In the genomic region with DNA sequence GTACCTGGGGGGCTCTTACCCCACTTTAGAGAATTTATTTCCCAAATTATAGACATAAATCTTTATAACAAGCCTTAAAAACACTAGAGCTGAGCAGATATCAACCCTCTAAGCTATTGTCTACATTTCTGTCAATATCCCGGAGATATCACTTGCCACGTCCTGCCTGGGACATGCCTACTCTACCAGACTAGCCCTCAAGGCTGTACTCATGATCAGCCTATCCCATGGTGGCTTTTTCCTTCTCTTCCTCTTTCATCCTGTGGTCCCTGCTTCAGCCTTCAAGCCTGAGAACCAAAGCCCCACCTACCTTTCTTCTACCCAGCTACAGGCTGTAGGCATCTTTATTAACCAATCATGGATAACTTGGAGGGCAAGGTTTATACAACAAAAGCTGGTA, we compare ENCODE assay signal across 30 mouse cellular contexts. TPM values are rescaled to one million over a fixed set of nuclear protein-coding genes. Genes with fewer than 3 reads are reported as not detected.
DNase-seq lines count a peak whose midpoint lies in the region; ATAC-seq and TF ChIP-seq lines count a peak whose summit lies in the region.
"Had no signal": no experiment of that assay in that cellular context is flagged by ENCODE, and none has a peak within 500 bp of the region (broad histone marks: within the 10 kb centered on the region; RNA-seq: fewer than 3 reads in every experiment).

No protein-coding gene starts in this region.

- 0 out of 2 replicates have a peak overlapping the region, but pooled peaks have one; percentile 30 for H3K27ac ChIP-seq in neural tube, embryonic 15.5 days (replicated peaks)
- H3K27ac ChIP-seq: embryonic facial prominence, embryonic 15.5 days; forebrain, embryonic 10.5 days had no signal

- no peak overlapping the region for H3K9ac ChIP-seq in neural tube, embryonic 15.5 days (replicated peaks)
- H3K9ac ChIP-seq: embryonic facial prominence, embryonic 13.5 days; embryonic facial prominence, embryonic 15.5 days; forebrain, embryonic 12.5 days had no signal

- no peaks in the 10 kb centered on the region for H3K4me1 ChIP-seq in neural tube, embryonic 15.5 days
- peaks cover 47% of the 10 kb centered on the region for H3K4me1 ChIP-seq in G1E (ENCODE audit: insufficient read depth, low read depth, low read length)
- H3K4me1 ChIP-seq: embryonic facial prominence, embryonic 15.5 days; forebrain, embryonic 12.5 days had no signal

- H3K4me3 ChIP-seq in neural tube, embryonic 15.5 days (replicated peaks) = no peak overlapping the region
- no peak overlapping the region for H3K4me3 ChIP-seq in G1E (ENCODE audit: low read depth, low read length)
- H3K4me3 ChIP-seq: embryonic facial prominence, embryonic 13.5 days; embryonic facial prominence, embryonic 15.5 days; erythroblast, embryonic 14.5 days; forebrain, embryonic 10.5 days; forebrain, embryonic 12.5 days had no signal

- H3K27me3 ChIP-seq in neural tube, embryonic 15.5 days (replicated peaks) = no peaks in the 10 kb centered on the region
- peaks cover 27% of the 10 kb centered on the region for H3K27me3 ChIP-seq in G1E (ENCODE audit: insufficient read depth, low read length)
- H3K27me3 ChIP-seq: CH12.LX; embryonic facial prominence, embryonic 13.5 days; embryonic facial prominence, embryonic 15.5 days; forebrain, embryonic 12.5 days had no signal

- ATAC-seq in neural tube, embryonic 15.5 days (ENCODE audit: low FRiP score) = no peak
- ATAC-seq in G1E (ENCODE audit: extremely low read depth, insufficient number of reproducible peaks, low FRiP score, poor library complexity, severe bottlenecking) = 0 out of 2 replicates have a peak, but pooled peaks have one; percentile 37
- ATAC-seq: CD4-positive, CD25-positive, alpha-beta regulatory T cell, adult 4 months; forebrain, embryonic 14.5 days; forebrain, embryonic 16.5 days had no signal

- no peak for TF ChIP-seq CTCF in G1E (IDR thresholded peaks at IDR 0.05; ENCODE audit: low read depth, low read length)

- no peaks in the 10 kb centered on the region for H3K9me3 ChIP-seq in neural tube, embryonic 15.5 days (replicated peaks)
- H3K9me3 ChIP-seq in G1E (replicated peaks) = 0 out of 2 replicates have a peak, but pooled peaks cover 3% of the 10 kb centered on the region
- H3K9me3 ChIP-seq: embryonic facial prominence, embryonic 13.5 days; embryonic facial prominence, embryonic 15.5 days; forebrain, embryonic 10.5 days; forebrain, embryonic 12.5 days had no signal

- DNase-seq in neural tube, embryonic 10.5 days (ENCODE audit: extremely low spot score, low spot score) = no peak
- DNase-seq in G1E (ENCODE audit: low spot score) (peak; percentile 59), MEL-GATA-1-ER (ENCODE audit: extremely low read depth, low read depth) (peak; percentile 67)
- no peak for DNase-seq in left cerebral cortex, postnatal 4 days
- DNase-seq in layer of hippocampus, postnatal 10 days (ENCODE audit: low spot score in 2 of 2) = no peak
- DNase-seq: adrenal gland, adult 2 months; adrenal gland, postnatal 10 days; adrenal gland, postnatal 25 days; B cell, adult 2 months; cerebellum, adult 11 months; cerebellum, adult 18-20 months; cerebellum, adult 8-10 months; cerebellum, adult 9-11 months; cerebellum, postnatal 14 days; cerebellum, postnatal 36 days; embryo, embryonic 11 days had no signal

- WGBS in neural tube, embryonic 15.5 days = 84% methylated on average over 2 of the region's 2 CpGs

- intact Hi-C loops in left cerebral cortex, postnatal 4 days (cut with DNase I) = no loop called here

- no peak overlapping the region for H3K4me2 ChIP-seq in neural tube, embryonic 15.5 days
- H3K4me2 ChIP-seq: embryonic facial prominence, embryonic 13.5 days; embryonic facial prominence, embryonic 15.5 days; forebrain, embryonic 12.5 days had no signal

- H3K36me3 ChIP-seq in neural tube, embryonic 15.5 days = peaks cover 43% of the 10 kb centered on the region
- H3K36me3 ChIP-seq in G1E (replicated peaks) = peaks cover 26% of the 10 kb centered on the region

RNA-seq across cellular contexts. Expression of gene Psmb11, which starts 8.6 kb away (rescaled TPM):
- polyA plus RNA-seq in neural tube, embryonic 15.5 days (2015; fragmentation: Nextera tagmentation; extraction: Ambion mirVana) = 0.04 and 27.8 TPM in 2 replicates
- total RNA-seq in G1E (2014; fragmentation: Nextera tagmentation) (not detected in 2 replicates), G1E (2017) (0.11 and 0.12 TPM in 2 replicates)
- not detected in 2 replicates for polyA plus RNA-seq in G1E (2012)
- not detected for total RNA-seq in left cerebral cortex, postnatal 4 days (2021)
- under 1 TPM; 0.21 to 0.25 TPM for total RNA-seq in layer of hippocampus, postnatal 10 days (2021)
- total RNA-seq: adrenal gland, adult 2 months; adrenal gland, postnatal 10 days; adrenal gland, postnatal 25 days; adrenal gland, postnatal 4 days; CH12.LX; common myeloid progenitor, adult 5-6 weeks had no signal
- polyA plus RNA-seq: adrenal gland, adult 2 months; CD4-positive, CD25-positive, alpha-beta regulatory T cell, adult 4 months; embryonic facial prominence, embryonic 11.5 days; embryonic facial prominence, embryonic 13.5 days; embryonic facial prominence, embryonic 15.5 days; erythroblast, embryonic 14.5 days; forebrain, embryonic 14.5 days; forebrain, embryonic 16.5 days had no signal

RNA-seq across cellular contexts. Expression of gene Gm17606, which starts 11.0 kb away (rescaled TPM):
- polyA plus RNA-seq in neural tube, embryonic 15.5 days (2015; fragmentation: Nextera tagmentation; extraction: Ambion mirVana) = not detected in 2 replicates
- total RNA-seq in G1E (2014; fragmentation: Nextera tagmentation) = not detected in 2 replicates
- not detected in 2 replicates for total RNA-seq in G1E (2017)
- polyA plus RNA-seq in G1E (2012) = not detected in 2 replicates
- not detected for total RNA-seq in left cerebral cortex, postnatal 4 days (2021)
- total RNA-seq in layer of hippocampus, postnatal 10 days (2021) = not detected
- total RNA-seq: adrenal gland, adult 2 months; adrenal gland, postnatal 10 days; adrenal gland, postnatal 25 days; adrenal gland, postnatal 4 days; CH12.LX; common myeloid progenitor, adult 5-6 weeks had no signal
- polyA plus RNA-seq: adrenal gland, adult 2 months; brain, embryonic 14.5 days; CD4-positive, CD25-positive, alpha-beta regulatory T cell, adult 4 months; embryonic facial prominence, embryonic 11.5 days; embryonic facial prominence, embryonic 13.5 days; embryonic facial prominence, embryonic 15.5 days; erythroblast, embryonic 14.5 days; forebrain, embryonic 10.5 days; forebrain, embryonic 12.5 days; forebrain, embryonic 14.5 days had no signal

RNA-seq across cellular contexts. Expression of gene Cdh24, which starts 11.4 kb away (rescaled TPM):
- 13.2 and 14.0 TPM in 2 replicates for polyA plus RNA-seq in neural tube, embryonic 15.5 days (2015; fragmentation: Nextera tagmentation; extraction: Ambion mirVana)
- 0.68 and 0.73 TPM in 2 replicates for total RNA-seq in G1E (2014; fragmentation: Nextera tagmentation)
- total RNA-seq in G1E (2017) = 0.11 and 0.35 TPM in 2 replicates
- polyA plus RNA-seq in G1E (2012) = 1.5 and 1.8 TPM in 2 replicates
- 10 to 100 TPM; 17.2 to 20.7 TPM for total RNA-seq in left cerebral cortex, postnatal 4 days (2021)
- 10 to 100 TPM; 14.7 to 17.2 TPM for total RNA-seq in layer of hippocampus, postnatal 10 days (2021)

RNA-seq across cellular contexts. Expression of gene Psmb5, which starts 12.0 kb away (rescaled TPM):
- 446 and 448 TPM in 2 replicates for polyA plus RNA-seq in neural tube, embryonic 15.5 days (2015; fragmentation: Nextera tagmentation; extraction: Ambion mirVana)
- total RNA-seq in G1E (2014; fragmentation: Nextera tagmentation) (26.5 and 32.1 TPM in 2 replicates), G1E (2017) (50.8 and 56.8 TPM in 2 replicates)
- polyA plus RNA-seq in G1E (2012) = 149 and 159 TPM in 2 replicates
- 100 to 1,000 TPM; 182 to 197 TPM for total RNA-seq in left cerebral cortex, postnatal 4 days (2021)
- 100 to 1,000 TPM; 201 to 217 TPM for total RNA-seq in layer of hippocampus, postnatal 10 days (2021)

RNA-seq across cellular contexts. Expression of gene 4931414P19Rik, which starts 24.0 kb away (rescaled TPM):
- polyA plus RNA-seq in neural tube, embryonic 15.5 days (2015; fragmentation: Nextera tagmentation; extraction: Ambion mirVana) = 4.4 and 6.5 TPM in 2 replicates
- 9.0 and 25.1 TPM in 2 replicates for total RNA-seq in G1E (2014; fragmentation: Nextera tagmentation)
- total RNA-seq in G1E (2017) = 2.6 and 4.8 TPM in 2 replicates
- polyA plus RNA-seq in G1E (2012) = 21.3 and 25.6 TPM in 2 replicates
- total RNA-seq in left cerebral cortex, postnatal 4 days (2021) = 1 to 10 TPM; 3.2 to 4.4 TPM
- total RNA-seq in layer of hippocampus, postnatal 10 days (2021) = 1 to 10 TPM; 5.1 to 5.5 TPM

Comparison
In these comparisons a context has a peak if more than half of its experiments do, and no peak if none do; other contexts are left out.
1. DNase-seq: peak in G1E (single experiment) and MEL-GATA-1-ER (single experiment); none in neural tube, embryonic 10.5 days (single experiment), left cerebral cortex, postnatal 4 days (single experiment) and layer of hippocampus, postnatal 10 days (0 of 2).
2. RNA of gene Cdh24, which starts 11.4 kb away (total RNA-seq): 17.2 to 20.7 TPM in left cerebral cortex, postnatal 4 days and 14.7 to 17.2 TPM in layer of hippocampus, postnatal 10 days; 0.11 to 0.73 TPM in G1E; every median in the first group is over 4 times any median in the second.